Mouse (Mus musculus): ENCODE results near the gene Zbed4.

GRCm38 (mm10) chr15:88808121-88808520 lies 56.7 kb downstream of the Zbed4 start:
- TF ChIP-seq CTCF (IDR thresholded peaks at IDR 0.05; ENCODE audit: control insufficient read depth, insufficient read depth, insufficient replicate concordance, low read depth, low read length), result no peak
- no peak for TF ChIP-seq POLR2A (IDR thresholded peaks at IDR 0.05; ENCODE audit: control insufficient read depth, low read depth, low read length)

Data from testis, adult 2 months (tissue).